Comparison of ENCODE assay signal across 11 mouse cellular contexts in genomic region chr2:164964242-164964894, GRCm38 (mm10). TPM values are rescaled to one million over a fixed set of nuclear protein-coding genes. Genes with fewer than 3 reads are reported as not detected.
DNase-seq lines count a peak whose midpoint lies in the region; ATAC-seq lines count a peak whose summit lies in the region.
"Had no signal": no experiment of that assay in that cellular context is flagged by ENCODE, and none has a peak within 500 bp of the region (broad histone marks: within the 10 kb centered on the region; RNA-seq: fewer than 3 reads in every experiment).

No protein-coding gene starts in this region.

- peaks cover 77% of the 10 kb centered on the region for H3K4me1 ChIP-seq in hindbrain, embryonic 15.5 days (replicated peaks)
- H3K4me1 ChIP-seq in kidney, embryonic 16.5 days (ENCODE audit: insufficient read depth, low read length) = peaks cover 22% of the 10 kb centered on the region

- no peak overlapping the region for H3K9ac ChIP-seq in hindbrain, embryonic 15.5 days
- H3K9ac ChIP-seq in kidney, embryonic 16.5 days (replicated peaks; ENCODE audit: low read length) = no peak overlapping the region

- peak; percentile 59 for ATAC-seq in hindbrain, embryonic 15.5 days (ENCODE audit: low FRiP score, low read depth)
- ATAC-seq in kidney, embryonic 16.5 days (ENCODE audit: low FRiP score, low TSS enrichment) = no peak

- peak overlapping the region; percentile 47 for H3K4me2 ChIP-seq in hindbrain, embryonic 15.5 days
- H3K4me2 ChIP-seq in kidney, embryonic 16.5 days (replicated peaks; ENCODE audit: low read depth, low read length) = no peak overlapping the region

- DNase-seq in retina, postnatal 1 day = peak; percentile 65
- no peak for DNase-seq in retina, embryonic 14.5 days (ENCODE audit: low spot score)
- peak; percentile 47 for DNase-seq in mesoderm, embryonic 11.5 days (ENCODE audit: low read depth, low spot score)
- peak; percentile 75 for DNase-seq in right cerebral cortex, postnatal 4 days
- no peak for DNase-seq in adrenal gland, postnatal 36 days
- no peak for DNase-seq in lung, adult 18-20 months
- DNase-seq: cerebellum, adult 2 months had no signal

- WGBS in hindbrain, embryonic 15.5 days = 6% methylated on average over 9 of the region's 9 CpGs
- 49% methylated on average over 9 of the region's 9 CpGs for WGBS in kidney, embryonic 16.5 days

- H3K36me3 ChIP-seq in hindbrain, embryonic 15.5 days = no peaks in the 10 kb centered on the region
- no peaks in the 10 kb centered on the region for H3K36me3 ChIP-seq in kidney, embryonic 16.5 days (ENCODE audit: insufficient read depth, low read length)
- H3K36me3 ChIP-seq: limb, embryonic 10.5 days had no signal

- H3K27me3 ChIP-seq in hindbrain, embryonic 15.5 days = peaks cover 9% of the 10 kb centered on the region
- H3K27me3 ChIP-seq in kidney, embryonic 16.5 days (ENCODE audit: insufficient read depth, low read length) = peaks cover 33% of the 10 kb centered on the region

- no peak overlapping the region for H3K4me3 ChIP-seq in hindbrain, embryonic 15.5 days
- H3K4me3 ChIP-seq in kidney, embryonic 16.5 days (ENCODE audit: low read length) = no peak overlapping the region
- H3K4me3 ChIP-seq: erythroblast, embryonic 14.5 days; limb, embryonic 10.5 days had no signal

- H3K27ac ChIP-seq in hindbrain, embryonic 15.5 days (replicated peaks) = peak overlapping the region; percentile 89
- H3K27ac ChIP-seq in kidney, embryonic 16.5 days (ENCODE audit: low read length) = no peak overlapping the region
- H3K27ac ChIP-seq: limb, embryonic 10.5 days had no signal

- no peaks in the 10 kb centered on the region for H3K9me3 ChIP-seq in hindbrain, embryonic 15.5 days
- no peaks in the 10 kb centered on the region for H3K9me3 ChIP-seq in kidney, embryonic 16.5 days (ENCODE audit: low read length)
- H3K9me3 ChIP-seq: limb, embryonic 10.5 days had no signal

RNA-seq across cellular contexts. Expression of gene Slc12a5, which starts 3.8 kb away (rescaled TPM):
- polyA plus RNA-seq in hindbrain, embryonic 15.5 days (2015; fragmentation: Nextera tagmentation; extraction: Ambion mirVana) = 55.2 and 60.5 TPM in 2 replicates
- 0.85 and 0.94 TPM in 2 replicates for polyA plus RNA-seq in kidney, embryonic 16.5 days (2015; fragmentation: Nextera tagmentation; extraction: Ambion mirVana)
- total RNA-seq in adrenal gland, postnatal 36 days (2021) = 1 to 10 TPM; 4.3 to 7.9 TPM
- polyA plus RNA-seq: erythroblast, embryonic 14.5 days had no signal

RNA-seq across cellular contexts. Expression of gene Mmp9, which starts 23.8 kb away (rescaled TPM):
- 27.0 and 37.2 TPM in 2 replicates for polyA plus RNA-seq in hindbrain, embryonic 15.5 days (2015; fragmentation: Nextera tagmentation; extraction: Ambion mirVana)
- polyA plus RNA-seq in kidney, embryonic 16.5 days (2015; fragmentation: Nextera tagmentation; extraction: Ambion mirVana) = 2.5 and 3.2 TPM in 2 replicates
- under 1 TPM; 0.56 to 0.60 TPM for total RNA-seq in adrenal gland, postnatal 36 days (2021)
- polyA plus RNA-seq: erythroblast, embryonic 14.5 days had no signal

RNA-seq across cellular contexts. Expression of gene Zfp335, which starts 52.8 kb away (rescaled TPM):
- polyA plus RNA-seq in hindbrain, embryonic 15.5 days (2015; fragmentation: Nextera tagmentation; extraction: Ambion mirVana) = 13.7 and 18.3 TPM in 2 replicates
- polyA plus RNA-seq in kidney, embryonic 16.5 days (2015; fragmentation: Nextera tagmentation; extraction: Ambion mirVana) = 15.1 and 16.2 TPM in 2 replicates
- total RNA-seq in adrenal gland, postnatal 36 days (2021) = 10 to 100 TPM; 14.8 to 18.3 TPM

Comparison
In these comparisons a context has a peak if more than half of its experiments do, and no peak if none do; other contexts are left out.
1. DNase-seq: peak in retina, postnatal 1 day (single experiment), mesoderm, embryonic 11.5 days (single experiment) and right cerebral cortex, postnatal 4 days (single experiment); none in retina, embryonic 14.5 days (single experiment), adrenal gland, postnatal 36 days (0 of 2) and lung, adult 18-20 months (0 of 2).
2. RNA of gene Slc12a5, which starts 3.8 kb away (polyA plus RNA-seq): 55.2 to 60.5 TPM in hindbrain, embryonic 15.5 days; 0.85 to 0.94 TPM in kidney, embryonic 16.5 days; every median in the first group is over 10 times any median in the second.